Mouse (Mus musculus) T-helper 2 cell (primary cell): ENCODE results near the gene Lelp1.

Source experiments
- in situ Hi-C: fragments of 300-600 bp; cut with MboI, MseI; formaldehyde crosslinking; loops from one replicate; pipeline ENCODE4 v1.15.1; 2025; ENCODE audit warnings: high pct_unique_total_duplicates

The Lelp1 gene

GRCm38 (mm10) chr3:92142644-92143043 is at the start of gene Lelp1:
Gene Lelp1, minus strand, starts transcription at chr3:92142744.
- in situ Hi-C loops, result no loop called here

GRCm38 (mm10) chr3:92176880-92177279 is 34.3 kb upstream of the Lelp1 start:
- in situ Hi-C loops, result no loop called here

- in situ Hi-C loops, result no loop called here
These were observed 27.3 kb upstream of the Lelp1 start for GRCm38 (mm10) chr3:92169847-92170246.

DNA sequence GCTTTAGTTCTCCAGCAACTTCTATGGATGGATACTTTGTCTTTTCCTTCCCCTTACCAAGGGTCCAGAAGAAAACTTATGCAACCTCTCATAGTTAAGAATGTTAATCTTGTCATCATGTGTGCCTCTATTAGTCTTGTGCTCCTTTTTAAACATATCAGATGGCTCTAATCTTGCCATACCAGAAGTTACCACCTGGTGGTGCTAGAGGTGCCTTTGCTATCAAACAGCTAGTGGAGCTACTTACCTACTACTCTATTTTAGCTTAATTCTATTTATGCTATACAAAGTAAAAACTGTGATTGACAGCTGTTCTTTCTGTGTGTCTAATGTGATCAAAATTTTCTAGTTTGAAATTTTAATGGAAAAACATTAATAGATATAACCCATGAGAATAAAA is 10.8 kb upstream of the Lelp1 start:
- in situ Hi-C loops, result loop anchor here (10.0 kb wide), 2 partner anchors 451 to 611 kb away; partner anchors contain the start of genes 2210017I01Rik and Lce1h

DNA sequence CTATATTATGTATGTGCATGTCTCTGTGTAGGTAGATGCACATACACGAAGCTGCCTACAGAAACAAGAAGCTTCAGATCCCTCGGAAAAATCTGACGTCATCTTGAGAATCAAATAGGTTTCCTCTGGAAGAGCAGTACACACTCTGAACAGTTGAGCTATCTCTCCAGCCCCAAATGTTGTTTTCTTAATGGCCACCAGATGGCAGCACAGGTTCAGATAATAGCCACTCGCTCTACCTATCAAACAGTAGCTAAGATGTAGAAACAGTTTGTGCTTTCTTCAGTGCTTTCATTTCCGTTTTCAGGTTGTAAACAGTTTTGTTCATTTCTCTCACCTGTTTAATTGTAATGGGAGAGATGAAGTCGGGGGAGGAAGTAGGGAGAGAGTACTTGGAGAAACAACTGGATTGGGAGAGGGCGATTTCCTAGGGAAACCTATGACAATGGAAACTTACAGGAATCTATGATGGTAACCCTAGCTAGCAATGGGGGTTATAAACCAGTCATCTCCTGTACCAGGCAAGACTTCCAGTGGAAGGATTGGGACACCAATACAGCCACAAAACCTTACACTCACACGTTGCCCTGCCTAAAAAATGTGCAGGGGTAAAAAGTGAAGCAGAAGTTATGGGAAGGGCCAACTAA is 8.2 kb upstream of the Lelp1 start:
- in situ Hi-C loops, result loop anchor here (10.0 kb wide), 2 partner anchors 454 to 614 kb away; partner anchors contain the start of genes 2210017I01Rik and Lce1h

DNA sequence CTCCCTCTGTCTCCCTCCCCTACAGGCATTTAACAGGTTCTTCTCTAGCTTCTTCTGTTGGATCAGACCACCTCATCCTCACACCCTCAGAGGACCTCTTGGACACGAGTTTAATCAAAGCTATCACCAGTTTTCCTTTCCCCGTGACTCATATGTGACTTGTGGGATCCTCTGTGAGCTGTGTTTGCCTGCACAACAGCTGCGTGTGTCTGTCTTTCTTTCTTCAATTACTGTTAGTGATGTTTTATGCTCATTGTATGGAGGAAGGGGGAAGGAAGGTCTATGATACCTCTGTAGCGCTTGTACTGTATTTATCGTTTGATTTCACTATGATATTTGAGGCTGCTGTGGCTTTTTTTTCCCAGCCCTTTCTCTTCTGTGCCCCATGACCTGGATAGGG is 5.4 kb upstream of the Lelp1 start:
- in situ Hi-C loops, result no loop called here

DNA sequence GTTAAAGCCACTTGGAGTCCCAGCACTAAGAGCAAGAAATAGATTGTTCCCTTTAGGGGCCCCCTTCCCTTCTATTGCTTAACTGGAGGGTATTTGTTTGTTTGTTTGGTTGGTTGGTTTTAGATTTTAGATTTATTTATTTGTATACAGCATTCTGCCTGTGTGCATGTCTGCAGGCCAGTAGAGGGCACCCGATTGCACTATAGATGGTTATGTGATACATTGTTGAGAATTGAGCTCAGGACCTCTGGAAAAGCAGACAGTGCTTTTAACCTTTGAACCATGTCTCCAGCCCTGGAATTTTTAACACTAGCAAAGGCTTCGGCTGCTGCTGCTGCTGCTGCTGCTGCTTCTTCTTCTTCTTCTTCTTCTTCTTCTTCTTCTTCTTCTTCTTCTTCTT is 4.9 kb upstream of the Lelp1 start:
- in situ Hi-C loops, result no loop called here

DNA sequence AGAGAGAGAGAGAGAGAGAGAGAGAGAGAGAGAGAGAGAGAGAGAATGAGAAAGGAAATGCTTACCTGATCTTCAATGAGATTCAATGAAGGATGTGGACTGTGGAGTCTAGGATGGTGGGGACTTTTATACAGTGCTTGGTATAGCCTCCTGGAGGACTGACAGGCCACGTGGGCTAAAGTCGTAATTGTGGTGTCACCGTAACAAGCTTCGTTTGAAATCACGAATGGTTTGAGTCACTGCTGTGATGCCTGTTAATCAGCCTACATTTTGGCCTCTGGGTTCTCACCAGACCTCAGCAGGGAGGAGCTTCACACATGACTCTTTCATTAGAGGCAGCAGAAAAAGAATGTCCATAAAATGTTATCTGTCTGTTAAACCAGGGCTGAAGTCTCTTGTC is 18.7 kb downstream of the Lelp1 start, which contains the start of gene Prr9:
TSS of gene Prr9 (minus strand) at position 101 of the 400 bp plus-strand sequence.
- in situ Hi-C loops, result no loop called here

DNA sequence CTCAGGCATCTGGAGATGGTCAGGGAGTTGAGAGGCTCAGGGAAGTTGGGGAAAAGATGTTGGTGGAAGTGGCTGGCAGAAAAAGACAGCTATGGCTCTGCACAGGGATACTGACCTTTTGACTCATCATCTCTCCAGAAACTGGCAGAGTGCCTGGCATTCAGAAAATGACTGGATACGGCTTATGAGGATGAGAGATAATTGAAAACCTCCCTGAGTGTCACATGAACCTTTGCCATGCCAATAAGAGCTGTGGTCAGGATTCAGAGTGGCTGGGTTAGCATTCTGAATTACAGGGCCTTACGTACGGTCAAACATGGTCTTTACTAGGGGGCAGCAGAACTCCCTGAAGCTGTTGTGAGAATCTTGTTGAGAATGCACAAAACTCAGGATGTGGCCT is 21.6 kb downstream of the Lelp1 start:
- in situ Hi-C loops, result no loop called here

DNA sequence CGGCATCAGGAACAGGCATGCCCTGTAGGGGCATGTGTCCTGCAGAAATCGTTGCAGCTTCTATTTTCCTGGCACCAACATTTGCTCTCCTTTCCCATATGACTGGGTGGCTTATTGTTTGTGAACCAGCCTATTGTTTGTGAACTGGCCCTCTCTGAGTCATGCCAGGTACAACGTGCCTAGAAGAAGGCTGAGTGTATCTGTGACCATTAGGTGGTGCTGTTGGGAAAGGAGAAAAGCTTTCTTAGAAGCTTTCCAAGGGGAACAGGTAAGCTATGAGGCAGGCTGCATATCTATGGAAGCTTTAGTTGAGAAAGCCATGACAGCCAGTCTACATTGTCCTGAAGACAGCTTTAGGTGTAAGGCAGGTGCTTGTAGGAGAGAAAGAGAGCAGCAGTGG is 24.6 kb downstream of the Lelp1 start:
- in situ Hi-C loops, result no loop called here

DNA sequence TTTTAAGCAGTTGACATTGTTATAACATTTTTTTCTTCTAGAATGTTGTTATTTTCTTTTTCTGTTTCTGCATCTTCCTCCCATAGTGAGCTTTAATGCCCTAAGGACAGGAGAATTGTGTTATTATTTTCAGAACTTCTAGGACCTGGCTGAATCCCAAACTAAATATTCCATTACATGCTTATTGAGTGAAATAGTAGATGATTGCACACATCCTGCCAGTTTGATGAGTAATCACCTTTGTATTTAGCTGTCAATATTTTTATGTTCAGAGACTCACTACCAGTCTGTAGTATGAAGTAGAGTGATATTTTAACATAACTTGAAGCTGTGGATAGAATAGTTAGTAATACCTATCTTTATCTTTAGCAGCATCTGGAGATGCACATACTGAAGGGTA is 31.0 kb downstream of the Lelp1 start:
- in situ Hi-C loops, result no loop called here

- in situ Hi-C loops, result no loop called here
These were observed 31.8 kb downstream of the Lelp1 start for GRCm38 (mm10) chr3:92110790-92111189.

DNA sequence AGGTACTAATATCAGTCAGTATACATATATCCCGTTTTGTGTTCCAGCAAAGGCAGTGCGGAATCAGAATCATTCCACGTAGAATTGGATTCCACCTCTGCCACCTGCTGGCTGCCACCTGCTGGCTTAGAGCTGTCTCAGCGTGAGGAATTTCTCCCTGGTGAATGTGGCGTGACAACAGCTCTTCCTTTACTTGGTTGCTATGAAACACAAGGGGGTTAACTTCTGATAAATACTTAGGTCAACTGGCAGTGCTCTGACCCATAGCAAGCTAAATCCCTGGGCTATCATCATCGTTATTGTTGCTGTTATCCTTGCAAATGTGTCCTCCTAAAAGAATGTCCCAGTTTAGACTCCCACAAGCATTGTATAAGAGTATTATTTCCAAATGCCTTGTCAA is 36.0 kb downstream of the Lelp1 start:
- in situ Hi-C loops, result no loop called here
